Mouse (Mus musculus) brown adipose tissue, adult 24 weeks (tissue): Measurements from ENCODE around the gene 9430015G10Rik. TPM values are rescaled to one million over a fixed set of nuclear protein-coding genes. Genes with fewer than 3 reads are reported as not detected.

Source experiments
- H3K27ac ChIP-seq: fragments of 200-500 bp; replicated peaks from 2 replicates; pipeline ENCODE4 v1.5.1; 2012; ENCODE audit warnings: low read depth, mild to moderate bottlenecking, low read length
- H3K4me1 ChIP-seq: fragments of 200-500 bp; 2 replicates; pipeline ENCODE4 v1.6.1; 2012; ENCODE audit warnings: low read length, mixed read lengths; ENCODE audit not compliant: control insufficient read depth, insufficient read depth, insufficient read length
- H3K4me3 ChIP-seq: fragments of 200-500 bp; 2 replicates; pipeline ENCODE4 v1.5.1; 2012; ENCODE audit warnings: low read depth, mild to moderate bottlenecking, low read length, moderate library complexity; ENCODE audit not compliant: insufficient read depth
- polyA plus RNA-seq: library from polyadenylated mRNA; stranded (reverse); fragments of >200 nt; gene quantifications from 2 replicates; pipeline ENCODE4 v1.2.4, GENCODE M21; 2012; ENCODE audit not compliant: missing spikeins, insufficient read depth, insufficient read length

9430015G10Rik gene
- 0.48 and 3.6 TPM in 2 replicates for polyA plus RNA-seq

- Histone ChIP-seq H3K4me1 (no peaks in the 10 kb centered on the region), H3K27ac (peak within 1 kb of the TSS; percentile 80), H3K4me3 (peak within 1 kb of the TSS; percentile 77)
These were observed at the start of gene 9430015G10Rik for GRCm38 (mm10) chr4:156109570-156110331. TSS of gene 9430015G10Rik (plus strand) at chr4:156109982.

- Histone ChIP-seq H3K4me3 (no peak overlapping the region), H3K4me1 (no peaks in the 10 kb centered on the region), H3K27ac (no peak overlapping the region)
These were observed 45.8 kb upstream of the 9430015G10Rik start for GRCm38 (mm10) chr4:156063861-156064509.

- H3K4me3 ChIP-seq = no peak overlapping the region
- no peak overlapping the region for H3K27ac ChIP-seq
- H3K4me1 ChIP-seq = no peaks in the 10 kb centered on the region
These were observed 45.3 kb upstream of the 9430015G10Rik start for GRCm38 (mm10) chr4:156064510-156064897.

- Histone ChIP-seq H3K27ac (no peak overlapping the region), H3K4me1 (no peaks in the 10 kb centered on the region), H3K4me3 (no peak overlapping the region)
These were observed 44.5 kb upstream of the 9430015G10Rik start for GRCm38 (mm10) chr4:156065156-156065894.

DNA sequence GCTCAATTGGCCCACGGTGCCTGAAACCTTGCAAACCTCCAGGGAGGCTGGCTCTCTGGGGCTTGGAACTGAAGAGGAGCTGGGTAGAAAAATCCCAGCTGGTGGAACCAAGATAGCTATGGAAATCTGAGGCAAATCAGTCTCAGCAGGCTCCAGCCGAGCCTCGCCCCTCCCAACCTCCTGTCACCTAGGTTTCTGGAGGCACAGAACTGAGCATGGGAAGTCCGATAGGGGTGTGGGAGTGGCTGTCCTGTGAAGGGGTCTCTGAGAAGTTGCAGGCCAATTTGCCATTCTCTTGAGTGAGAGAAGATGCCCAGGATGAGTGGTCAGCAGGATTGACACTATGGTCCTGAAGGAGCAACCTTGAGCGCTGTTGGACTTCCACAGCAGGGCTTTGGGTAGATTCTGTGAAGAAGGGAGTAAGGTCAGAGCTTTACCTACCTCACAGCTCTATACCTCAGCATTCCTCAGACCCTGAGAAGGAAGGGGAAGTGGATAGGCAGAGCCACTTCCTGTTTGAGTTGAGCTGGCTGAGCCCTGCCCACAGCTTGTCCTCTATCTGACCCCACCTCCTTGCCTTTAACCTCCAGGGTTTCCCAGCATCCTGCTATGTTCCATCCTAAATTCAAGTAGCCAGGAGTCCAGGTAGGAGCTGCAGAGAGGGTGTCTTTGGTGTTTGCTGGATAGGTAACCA is 42.4 kb upstream of the 9430015G10Rik start:
- Histone ChIP-seq H3K4me1 (no peaks in the 10 kb centered on the region), H3K27ac (no peak overlapping the region), H3K4me3 (no peak overlapping the region)

DNA sequence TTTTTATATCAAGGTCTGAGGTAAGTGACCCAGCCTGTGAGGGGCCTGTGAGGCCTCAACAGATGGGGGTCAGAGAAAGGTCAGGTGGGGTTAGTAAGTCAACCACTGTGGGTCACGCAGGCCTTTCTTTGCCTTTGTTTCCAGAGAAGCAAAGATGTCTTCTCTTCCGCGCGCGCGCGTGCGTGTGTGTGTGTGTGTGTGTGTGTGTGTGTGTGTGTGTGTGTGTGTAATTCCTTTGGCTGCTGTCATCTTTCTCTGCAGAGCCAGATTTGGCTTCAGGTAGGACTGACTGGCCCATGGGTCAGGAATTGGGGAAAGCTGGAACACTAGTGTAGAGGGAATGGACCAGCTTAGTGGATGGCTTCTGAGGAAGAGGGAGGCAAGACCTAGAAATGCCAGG is 40.1 kb upstream of the 9430015G10Rik start:
- Histone ChIP-seq H3K27ac (no peak overlapping the region), H3K4me1 (no peaks in the 10 kb centered on the region), H3K4me3 (no peak overlapping the region)

DNA sequence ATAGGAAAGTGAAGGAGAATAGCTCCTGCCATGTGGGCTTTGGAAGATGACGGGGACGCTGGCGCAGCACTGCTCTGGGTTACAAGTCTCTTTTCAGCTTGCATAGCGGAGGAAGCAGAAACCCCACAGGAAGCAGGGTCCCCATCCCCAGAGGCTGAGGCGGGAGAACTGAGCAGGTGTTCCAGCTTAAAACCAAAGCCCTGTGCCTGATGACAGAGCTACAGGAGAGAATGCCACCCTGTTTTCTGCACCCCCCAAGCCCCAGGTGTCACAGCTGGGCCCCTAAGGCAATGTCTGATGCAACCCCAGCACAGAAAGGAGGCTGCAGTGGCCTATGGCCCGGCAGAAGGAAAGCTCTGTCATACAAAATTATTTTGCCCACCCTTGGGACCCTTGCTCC is 39.5 kb upstream of the 9430015G10Rik start:
- H3K27ac ChIP-seq = no peak overlapping the region
- H3K4me1 ChIP-seq = no peaks in the 10 kb centered on the region

DNA sequence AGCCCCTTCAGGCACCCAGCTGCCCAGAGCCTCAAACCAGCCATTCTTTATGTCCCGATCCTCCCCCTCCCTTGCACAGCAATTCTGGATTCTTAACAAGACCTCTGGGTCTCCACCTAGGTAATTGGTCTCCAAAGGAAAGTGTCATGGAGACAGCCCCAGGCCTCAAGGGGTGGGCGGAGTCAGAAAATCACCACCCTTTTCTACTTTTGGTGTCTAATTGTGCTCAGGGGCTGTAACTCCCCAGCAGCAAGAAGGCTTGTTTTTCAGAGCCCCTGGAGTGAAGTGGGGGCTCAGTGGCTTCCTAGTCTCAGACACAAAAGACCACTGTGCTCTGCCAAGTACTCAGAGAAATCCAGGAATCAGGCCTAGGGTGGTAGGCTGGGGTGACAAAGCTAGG is 39.1 kb upstream of the 9430015G10Rik start:
- no peaks in the 10 kb centered on the region for H3K4me1 ChIP-seq
- no peak overlapping the region for H3K4me3 ChIP-seq
- H3K27ac ChIP-seq = no peak overlapping the region

More for the DNA sequence above, 39.5 kb upstream of the 9430015G10Rik start:
- H3K4me3 ChIP-seq = no peak overlapping the region

- H3K4me1 ChIP-seq = no peaks in the 10 kb centered on the region; the same call in 1 of the 2 replicates
- H3K4me3 ChIP-seq = peak overlapping the region; percentile 52; the same call in 1 of the 2 replicates
- H3K27ac ChIP-seq = no peak overlapping the region
These were observed 32.8 kb upstream of the 9430015G10Rik start for GRCm38 (mm10) chr4:156076911-156077382.

GRCm38 (mm10) chr4:156077499-156078301 is 32.1 kb upstream of the 9430015G10Rik start:
- H3K27ac ChIP-seq = no peak overlapping the region
- H3K4me3 ChIP-seq = peak overlapping the region; percentile 52
- no peaks in the 10 kb centered on the region; the same call in 1 of the 2 replicates for H3K4me1 ChIP-seq

- no peaks in the 10 kb centered on the region; the same call in 1 of the 2 replicates for H3K4me1 ChIP-seq
- H3K27ac ChIP-seq = no peak overlapping the region
- no peak overlapping the region for H3K4me3 ChIP-seq
These were observed 27.1 kb upstream of the 9430015G10Rik start for GRCm38 (mm10) chr4:156082621-156083234.

GRCm38 (mm10) chr4:156083348-156083747 is 26.4 kb upstream of the 9430015G10Rik start:
- H3K27ac ChIP-seq = no peak overlapping the region
- H3K4me3 ChIP-seq = no peak overlapping the region
- H3K4me1 ChIP-seq = no peaks in the 10 kb centered on the region

- no peak overlapping the region for H3K4me3 ChIP-seq
- H3K4me1 ChIP-seq = no peaks in the 10 kb centered on the region
- H3K27ac ChIP-seq = no peak overlapping the region
These were observed 25.5 kb upstream of the 9430015G10Rik start for GRCm38 (mm10) chr4:156084096-156084879.
